Mouse (Mus musculus) brown adipose tissue, adult 24 weeks (tissue): ENCODE measurements around the gene Cklf. TPM values are rescaled to one million over a fixed set of nuclear protein-coding genes. Genes with fewer than 3 reads are reported as not detected.
"Not testable (repeated sequence)": the region's sequence is repeated elsewhere in the genome, so short reads cannot be mapped to it uniquely, and the experiment has no call there.

Experiments used
- H3K27ac ChIP-seq: fragments of 200-500 bp; replicated peaks from 2 replicates; pipeline ENCODE4 v1.5.1; 2012; ENCODE audit warnings: low read depth, mild to moderate bottlenecking, low read length
- H3K4me1 ChIP-seq: fragments of 200-500 bp; 2 replicates; pipeline ENCODE4 v1.6.1; 2012; ENCODE audit warnings: low read length, mixed read lengths; ENCODE audit not compliant: control insufficient read depth, insufficient read depth, insufficient read length
- H3K4me3 ChIP-seq: fragments of 200-500 bp; 2 replicates; pipeline ENCODE4 v1.5.1; 2012; ENCODE audit warnings: low read depth, mild to moderate bottlenecking, low read length, moderate library complexity; ENCODE audit not compliant: insufficient read depth
- polyA plus RNA-seq: library from polyadenylated mRNA; stranded (reverse); fragments of >200 nt; gene quantifications from 2 replicates; pipeline ENCODE4 v1.2.4, GENCODE M21; 2012; ENCODE audit not compliant: missing spikeins, insufficient read depth, insufficient read length

The Cklf gene
- polyA plus RNA-seq, 1 experiment = not detected

- not testable (repeated sequence) for H3K4me1 ChIP-seq, H3K4me3 ChIP-seq, H3K27ac ChIP-seq
Observed at GRCm38 (mm10) chr8:104308341-104308740, 57.7 kb downstream of the Cklf start.

- H3K27ac ChIP-seq, H3K4me1 ChIP-seq, H3K4me3 ChIP-seq: not testable (repeated sequence)
Observed at GRCm38 (mm10) chr8:104309441-104310155, 58.9 kb downstream of the Cklf start, which contains the start of the genes Gm45711 and Cmtm1. Gm45711 (minus strand) TSS chr8:104310081. Cmtm1 (minus strand) TSS chr8:104310145.

- H3K27ac ChIP-seq, H3K4me3 ChIP-seq, H3K4me1 ChIP-seq: not testable (repeated sequence)
Observed at GRCm38 (mm10) chr8:104312023-104312422, 61.4 kb downstream of the Cklf start.

DNA sequence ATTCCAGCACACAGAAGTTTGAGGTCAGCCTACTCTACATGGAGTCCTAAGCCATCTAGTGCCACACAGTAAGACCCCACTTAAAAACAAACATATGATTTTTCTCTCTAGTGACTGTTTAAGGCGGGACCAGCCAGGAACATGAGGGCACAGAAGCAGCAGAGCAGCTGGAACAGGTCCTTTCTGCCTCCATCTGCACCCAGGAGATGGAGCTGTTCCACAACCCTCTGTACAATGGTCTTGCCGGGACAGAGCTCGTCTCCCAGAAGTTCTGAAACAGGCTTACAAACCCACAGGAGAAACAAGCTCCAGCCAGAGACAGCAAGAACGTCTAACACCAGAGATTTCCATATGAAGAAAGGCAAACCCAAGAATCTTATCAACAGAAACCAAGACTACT lies 62.6 kb downstream of the Cklf start:
- Histone ChIP-seq H3K4me1 (no peaks in the 10 kb centered on the region), H3K27ac (no peak overlapping the region), H3K4me3 (no peak overlapping the region)

Other genes with a start within 250 kb of the Cklf start
- gene Cdh5, start 149.2 kb upstream of the Cklf start, polyA plus RNA-seq = 53.4 and 61.0 TPM in 2 replicates
- gene Bean1, start 80.4 kb upstream of the Cklf start, polyA plus RNA-seq = 0.54 TPM in 1 of 2 replicates, not detected in the other
- 13.1 and 16.8 TPM in 2 replicates for gene Tk2, start 2.3 kb upstream of the Cklf start, polyA plus RNA-seq
- not detected in 2 replicates for gene Cmtm2a, start 42.3 kb downstream of the Cklf start, polyA plus RNA-seq
- gene Gm45711, start 59.2 kb downstream of the Cklf start, polyA plus RNA-seq = not detected in 2 replicates
- gene Cmtm1, start 59.3 kb downstream of the Cklf start, polyA plus RNA-seq = not detected in 2 replicates
- gene Gm11020, start 70.7 kb downstream of the Cklf start, polyA plus RNA-seq = not detected in 2 replicates
- not detected in 2 replicates for gene Cmtm2b, start 71.4 kb downstream of the Cklf start, polyA plus RNA-seq
- 12.1 and 15.1 TPM in 2 replicates for gene Cmtm3, start 88.5 kb downstream of the Cklf start, polyA plus RNA-seq
- gene Cmtm4, start 144.9 kb downstream of the Cklf start, polyA plus RNA-seq = 21.5 and 32.4 TPM in 2 replicates
- gene Dync1li2, start 192.2 kb downstream of the Cklf start, polyA plus RNA-seq = 29.1 and 29.3 TPM in 2 replicates